Mouse (Mus musculus) gastrocnemius, postnatal 25 days (tissue): ENCODE results near the gene Pla2g12b. TPM values are rescaled to one million over a fixed set of nuclear protein-coding genes. Genes with fewer than 3 reads are reported as not detected.

Experiments used
- DNase-seq: peaks from one replicate; pipeline ENCODE4 v3.0.0; 2022
- total RNA-seq, 2 experiments: library from RNA; stranded (reverse); gene quantifications; 1 replicate in 1 of 2; 2 replicates in 1 of 2; pipeline ENCODE4 v1.2.3; 2021

Gene Pla2g12b
- total RNA-seq, 2 experiments from 2014 or later = not detected

- DNase-seq = no peak
Observed at GRCm38 (mm10) chr10:59413711-59414110, 10.3 kb downstream of the Pla2g12b start.

- no peak for DNase-seq
Observed at GRCm38 (mm10) chr10:59416623-59417022, 13.2 kb downstream of the Pla2g12b start.

GRCm38 (mm10) chr10:59419516-59419915, 16.1 kb downstream of the Pla2g12b start:
- no peak for DNase-seq

- no peak for DNase-seq
Observed at GRCm38 (mm10) chr10:59424453-59424852, 21.0 kb downstream of the Pla2g12b start.

- peak; percentile 79 for DNase-seq
Observed at GRCm38 (mm10) chr10:59425369-59425768, 21.9 kb downstream of the Pla2g12b start.

GRCm38 (mm10) chr10:59426371-59426770, 22.9 kb downstream of the Pla2g12b start:
- no peak for DNase-seq

DNA sequence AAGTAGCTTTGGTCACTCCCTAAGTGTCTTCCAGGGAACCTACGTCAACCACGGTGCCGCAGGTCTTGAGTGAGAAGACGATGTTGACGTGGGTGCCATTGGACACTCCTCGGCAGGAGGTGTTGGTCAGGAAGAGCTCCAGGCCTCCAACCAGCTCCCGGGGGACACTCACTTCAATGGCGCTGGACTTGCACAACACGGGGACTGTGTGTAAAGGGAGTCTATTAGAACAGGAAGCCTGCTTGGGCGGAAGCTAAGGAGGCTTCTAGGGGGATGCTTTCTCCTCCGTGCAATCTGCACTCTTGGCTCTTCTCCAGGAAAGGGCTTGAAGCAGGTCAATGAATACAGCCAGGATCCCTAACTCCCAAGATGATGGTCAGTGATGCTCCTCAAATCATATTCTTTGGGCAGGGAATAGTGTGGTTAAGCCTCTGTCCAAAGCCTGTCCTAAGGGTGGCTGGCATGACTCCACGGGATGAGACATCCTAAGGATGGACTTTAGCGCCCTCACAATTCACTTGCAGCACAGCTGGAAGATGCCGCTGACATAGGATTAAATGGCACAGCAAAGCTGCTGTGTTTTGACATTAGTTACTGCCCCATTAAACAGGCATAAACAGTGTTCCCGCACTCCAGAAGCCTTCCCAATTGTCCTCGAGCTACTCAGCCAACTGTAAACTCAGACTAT, 26.1 kb downstream of the Pla2g12b start:
- no peak for DNase-seq

DNA sequence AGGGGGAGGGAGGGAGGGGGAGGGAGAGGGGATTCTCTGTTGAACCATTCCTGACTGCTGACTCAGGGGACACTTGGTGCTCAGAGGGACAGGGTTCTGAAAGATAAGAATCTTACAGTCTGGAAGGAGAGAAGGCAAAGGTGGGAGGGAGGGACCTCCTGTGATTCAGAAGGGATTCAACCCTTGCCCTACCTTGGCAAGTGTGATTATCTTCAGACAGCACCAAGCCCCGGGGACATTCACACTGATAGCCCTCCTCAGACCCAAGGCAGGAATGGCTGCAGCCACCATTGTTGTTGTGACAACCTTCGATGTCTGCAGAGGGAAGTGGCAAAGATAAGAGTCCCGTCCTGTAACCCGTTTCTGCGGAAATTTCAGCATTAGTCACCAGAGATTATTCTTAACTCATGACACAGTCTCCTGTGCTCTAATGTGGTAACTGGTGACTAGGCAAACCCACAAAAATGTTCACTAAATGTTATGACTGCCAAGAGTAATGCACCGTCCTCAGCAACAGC, 27.3 kb downstream of the Pla2g12b start:
- no peak for DNase-seq

DNA sequence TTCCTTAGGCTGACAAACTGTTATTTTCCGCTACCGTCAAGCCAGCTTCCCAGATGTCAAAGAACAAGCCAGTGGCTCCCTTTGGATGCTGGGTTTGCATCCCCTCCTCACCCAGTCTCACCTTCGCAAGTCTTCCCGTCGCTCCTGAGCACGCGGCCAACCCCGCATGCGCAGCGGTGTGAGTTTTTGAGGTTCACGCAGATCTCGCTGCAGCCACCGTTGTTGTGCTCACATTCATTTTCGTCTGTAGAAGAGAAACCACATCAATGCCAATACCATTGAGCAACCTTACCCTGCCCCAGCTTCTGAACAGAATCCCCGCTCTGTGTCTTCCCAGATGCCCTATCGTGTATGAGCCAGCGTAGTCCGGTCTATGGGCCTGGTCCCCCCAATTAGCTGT, 32.3 kb downstream of the Pla2g12b start:
- no peak for DNase-seq

- DNase-seq = no peak
Observed at GRCm38 (mm10) chr10:59438651-59439050, 35.2 kb downstream of the Pla2g12b start.

- DNase-seq = peak; percentile 68
Observed at GRCm38 (mm10) chr10:59439508-59439931, 36.1 kb downstream of the Pla2g12b start.

GRCm38 (mm10) chr10:59440177-59440576, 36.7 kb downstream of the Pla2g12b start:
- no peak for DNase-seq

DNA sequence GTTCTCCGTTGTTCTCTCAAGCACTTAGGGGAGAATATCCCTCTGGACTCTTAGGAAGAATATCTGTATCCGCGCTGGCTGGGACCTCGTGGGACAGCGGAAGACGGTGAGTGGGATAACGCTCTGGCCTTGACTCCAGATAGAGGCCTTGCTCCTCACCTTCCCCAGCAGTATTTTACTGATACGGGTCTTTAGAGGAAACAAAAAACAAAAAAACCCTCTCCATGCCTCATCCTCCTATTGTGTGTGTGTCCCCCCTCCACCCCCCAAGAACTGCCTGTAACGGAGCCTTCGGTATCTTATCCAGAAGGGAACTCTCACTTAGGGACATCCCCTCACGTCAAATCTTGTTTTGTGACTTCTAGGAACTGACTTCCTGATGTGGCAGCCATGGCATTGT, 38.3 kb downstream of the Pla2g12b start, which contains the start of gene Oit3:
Gene Oit3 (minus strand): TSS at position 44 of the 400 bp plus-strand sequence.
- no peak for DNase-seq

DNA sequence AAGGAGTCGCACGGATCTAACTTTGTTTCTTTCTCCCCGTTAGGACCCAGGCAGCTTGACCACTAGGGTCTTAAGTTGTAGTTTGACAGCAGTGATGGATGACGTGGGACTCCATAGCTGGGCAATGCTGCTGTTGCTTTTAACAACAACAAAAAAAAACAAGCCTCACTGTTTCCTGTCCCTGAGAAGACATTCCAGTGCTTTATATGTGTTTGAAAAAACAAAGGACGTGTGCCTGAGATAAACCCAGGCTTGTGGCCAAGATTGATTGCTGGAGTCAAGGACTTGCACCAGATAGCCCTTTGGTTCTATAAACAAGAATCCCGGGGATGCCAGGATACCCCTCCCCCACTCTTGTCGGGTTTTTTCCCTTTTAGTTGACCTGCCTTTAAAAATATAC, 39.8 kb downstream of the Pla2g12b start:
- DNase-seq = no peak

DNA sequence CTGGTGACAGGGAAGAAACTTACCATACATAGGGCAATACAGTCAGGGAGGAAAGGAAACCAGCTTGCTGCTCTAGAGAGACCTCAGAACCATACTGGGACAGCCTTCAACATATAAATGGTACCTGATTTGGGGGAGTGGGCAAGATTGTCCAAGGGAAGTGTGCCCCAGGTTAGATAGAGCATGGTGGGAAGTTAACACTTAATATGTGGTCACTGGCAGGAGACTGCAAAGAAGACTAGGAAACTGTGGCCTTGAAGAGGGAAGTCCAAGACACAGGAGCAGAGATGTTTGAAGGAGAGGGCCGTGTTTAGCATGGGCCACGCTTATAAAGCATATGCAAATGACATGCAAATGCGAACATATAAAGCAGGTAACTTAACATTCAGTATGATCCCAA, 40.6 kb downstream of the Pla2g12b start:
- no peak for DNase-seq

GRCm38 (mm10) chr10:59444635-59445034, 41.2 kb downstream of the Pla2g12b start:
- no peak for DNase-seq

- DNase-seq = no peak
Observed at GRCm38 (mm10) chr10:59446911-59447437, 43.5 kb downstream of the Pla2g12b start.

DNA sequence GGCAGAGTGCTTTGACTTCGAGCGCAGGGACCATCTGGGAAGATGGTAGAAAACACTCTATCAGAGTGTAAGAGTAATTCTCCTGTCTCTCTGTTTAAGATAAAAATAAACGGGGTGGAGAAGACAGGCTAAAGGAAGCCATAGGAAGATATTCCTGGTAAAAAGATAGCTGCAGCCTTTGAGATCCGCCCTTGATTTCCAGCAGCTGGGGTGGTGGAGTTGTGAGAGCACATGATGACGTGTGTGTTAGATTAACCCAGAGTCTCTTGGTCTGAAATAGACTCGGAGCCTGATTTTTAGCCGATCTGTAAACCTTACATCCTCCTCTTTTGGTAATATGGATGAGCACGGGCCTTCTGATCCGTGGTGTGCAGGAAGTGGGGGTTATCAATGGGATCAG, 44.1 kb downstream of the Pla2g12b start:
- DNase-seq = no peak

DNA sequence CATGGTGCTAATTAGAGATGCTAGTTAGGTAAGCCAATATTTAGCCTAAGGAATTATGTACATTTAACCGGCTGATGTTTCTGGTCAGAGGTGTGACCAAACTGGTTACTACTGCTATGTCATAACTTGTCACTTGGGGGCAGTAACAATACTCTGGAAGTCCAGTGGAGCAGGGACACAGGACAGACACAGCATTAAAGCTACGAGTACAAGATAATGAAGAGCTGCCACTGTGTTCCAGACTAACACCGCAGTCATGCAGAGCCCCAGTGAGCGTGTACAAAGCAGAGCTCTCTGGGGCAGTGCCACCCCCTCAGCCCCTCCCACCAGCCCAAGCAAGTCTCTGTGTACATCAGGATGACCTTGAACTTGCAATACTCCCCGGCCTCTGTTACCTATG, 48.4 kb downstream of the Pla2g12b start:
- no peak for DNase-seq

- DNase-seq = no peak
Observed at GRCm38 (mm10) chr10:59454631-59455030, 51.2 kb downstream of the Pla2g12b start.

GRCm38 (mm10) chr10:59459767-59460166, 56.3 kb downstream of the Pla2g12b start:
- no peak for DNase-seq

- no peak for DNase-seq
Observed at GRCm38 (mm10) chr10:59462307-59462706, 58.8 kb downstream of the Pla2g12b start.

GRCm38 (mm10) chr10:59465546-59465945, 62.1 kb downstream of the Pla2g12b start:
- DNase-seq = no peak

DNA sequence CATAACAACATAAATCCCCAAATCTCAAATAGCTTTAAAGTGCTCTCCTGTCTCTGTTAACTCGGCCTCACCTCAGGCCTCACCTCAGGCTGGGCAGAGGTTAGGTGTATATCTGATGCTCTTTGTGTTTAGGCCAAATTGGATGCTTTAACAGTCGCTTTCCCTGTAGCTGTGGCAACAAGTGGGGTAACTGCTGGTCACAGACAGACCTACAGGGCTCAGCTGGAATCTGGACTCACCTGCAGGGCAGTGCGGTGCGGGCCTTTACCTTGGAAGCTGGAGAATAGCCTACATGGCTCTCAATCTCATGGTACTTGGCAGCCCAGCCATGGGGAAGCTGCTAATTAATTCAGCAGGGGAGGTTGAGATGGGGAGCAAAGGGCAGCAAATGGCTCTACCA, 63.2 kb downstream of the Pla2g12b start:
- no peak for DNase-seq
